Mouse (Mus musculus): ENCODE results near the gene Ccdc18. TPM values are rescaled to one million over a fixed set of nuclear protein-coding genes. Genes with fewer than 3 reads are reported as not detected.
"Not testable (repeated sequence)": the region's sequence is repeated elsewhere in the genome, so short reads cannot be mapped to it uniquely, and the experiment has no call there.

Ccdc18 gene
- total RNA-seq, 2 experiments from 2014 or later, result 2.2 to 2.6 TPM

DNA sequence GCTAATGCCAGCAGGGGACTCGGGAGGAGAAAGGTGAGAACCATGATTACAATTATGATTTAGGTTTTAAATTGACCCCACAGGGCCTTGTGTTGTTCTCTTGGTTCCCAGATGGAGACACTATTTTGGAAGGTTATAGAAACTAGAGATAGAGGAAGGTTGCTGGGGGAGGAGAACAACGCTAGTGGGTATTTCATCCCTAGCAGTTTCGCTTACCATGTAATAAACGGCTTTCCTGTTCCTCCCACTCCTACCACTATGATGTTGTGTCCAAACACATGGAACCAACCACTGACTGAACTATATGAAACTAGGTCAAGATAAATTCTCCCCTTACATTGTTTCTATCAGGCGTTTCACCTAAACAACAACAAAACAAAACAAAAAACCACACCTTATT lies 122.6 kb downstream of the Ccdc18 start:
- DNase-seq (ENCODE audit: low spot score in 2 of 2), result no peak

DNA sequence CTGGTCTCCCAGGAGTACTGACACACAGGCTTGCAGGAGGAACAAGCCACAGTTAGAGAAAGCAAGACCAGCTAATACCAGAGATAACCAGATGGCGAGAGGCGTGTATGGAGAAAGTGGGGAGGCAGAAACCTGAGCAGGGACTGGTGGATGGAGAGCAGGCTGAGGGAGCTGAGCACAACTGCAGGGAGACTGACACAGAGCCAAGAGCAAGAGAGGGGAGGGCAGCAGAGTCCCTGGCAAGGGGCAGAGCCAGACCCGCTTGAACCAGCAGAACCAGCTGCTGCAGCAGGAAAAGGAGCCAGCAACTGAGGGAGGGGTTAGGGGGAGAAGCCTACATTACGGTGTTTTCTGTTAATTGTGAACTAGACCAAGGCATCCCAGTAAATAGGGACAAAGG lies 130.0 kb downstream of the Ccdc18 start:
- DNase-seq (ENCODE audit: low spot score in 2 of 2), result peak in 1 of 2 experiments; percentile 27

DNA sequence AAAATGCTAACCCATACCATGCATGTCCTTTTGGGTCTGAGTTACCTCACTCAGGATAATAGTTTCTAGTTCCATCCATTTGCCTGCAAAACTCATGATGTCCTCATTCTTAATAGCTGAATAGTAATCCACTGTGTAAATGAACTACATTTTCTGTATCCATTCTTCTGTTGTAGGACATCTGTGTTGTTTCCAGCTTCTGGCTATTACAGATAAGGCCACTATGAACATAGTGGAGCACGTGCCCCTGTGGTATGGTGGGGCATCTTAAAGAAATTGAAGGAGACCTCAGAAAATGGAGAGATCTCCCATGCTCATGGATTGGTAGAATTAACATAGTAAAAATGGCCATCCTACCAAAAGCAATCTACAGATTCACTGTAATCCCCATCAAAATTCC lies 131.1 kb downstream of the Ccdc18 start:
- not testable (repeated sequence) for DNase-seq (ENCODE audit: low spot score in 2 of 2)

DNA sequence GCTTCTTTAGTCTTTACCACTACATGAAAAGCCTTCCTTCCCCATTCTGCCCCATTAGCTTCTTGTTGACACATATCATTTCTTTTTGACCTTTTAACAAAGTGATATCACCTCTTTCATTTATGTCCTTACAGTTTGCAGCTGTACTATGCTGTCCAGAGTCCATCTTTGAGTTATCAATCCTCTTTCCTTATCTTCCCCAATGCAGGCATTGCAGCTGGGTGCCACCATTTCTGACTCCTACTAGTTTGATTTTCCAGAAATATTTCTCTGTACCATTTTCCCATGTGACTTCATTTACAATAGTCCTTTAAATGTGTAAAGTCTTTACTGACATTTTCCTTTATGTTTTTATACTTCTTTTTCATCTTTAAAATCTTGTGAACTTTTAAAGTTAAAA lies 134.3 kb downstream of the Ccdc18 start:
- no peak for DNase-seq (ENCODE audit: low spot score in 2 of 2)

DNA sequence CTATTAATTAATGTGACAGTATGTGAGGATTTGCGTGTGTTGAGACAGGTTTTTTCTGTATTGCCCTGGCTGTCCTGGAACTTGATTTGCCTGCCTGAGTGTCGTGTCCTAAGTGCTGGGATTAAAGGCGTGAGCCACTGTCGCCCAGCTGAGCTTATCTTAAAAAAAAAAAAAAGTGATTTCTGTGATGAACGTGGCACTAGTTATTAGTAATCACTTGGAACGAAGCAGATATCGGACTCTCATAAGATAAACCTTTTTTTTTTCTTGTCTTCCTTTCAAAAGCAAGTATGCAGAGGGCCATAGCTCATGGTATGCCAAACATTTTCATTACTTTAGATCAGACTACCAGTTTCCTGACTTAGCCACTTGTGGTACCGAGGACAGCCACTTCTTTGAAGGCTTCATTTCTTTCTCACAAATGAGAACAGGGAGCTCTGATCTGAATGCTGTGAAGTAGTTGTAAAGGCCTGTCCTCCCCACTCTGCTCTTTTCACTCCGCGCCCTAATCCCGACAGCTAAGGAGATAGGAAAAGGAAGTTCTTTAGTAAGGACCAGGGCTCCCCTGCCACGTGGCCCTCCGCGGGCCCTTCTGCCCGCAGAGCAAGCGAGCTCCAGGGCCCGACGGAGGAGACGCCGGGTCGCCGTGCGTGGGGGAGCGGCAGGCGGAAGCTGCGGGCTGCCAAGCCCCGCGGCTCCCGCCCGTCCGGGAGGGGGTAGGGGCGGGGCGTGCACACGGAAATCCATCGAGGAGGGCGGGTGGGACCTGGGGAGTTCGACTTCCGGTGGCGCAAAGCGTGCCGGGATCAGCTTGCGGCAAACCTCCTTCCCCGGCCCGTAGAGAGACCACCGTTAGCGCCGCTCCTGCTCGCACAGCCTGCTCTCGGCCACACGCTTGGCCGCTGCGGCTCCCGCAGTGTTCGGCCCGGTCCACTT lies 135.7 kb downstream of the Ccdc18 start, which contains the start of gene Dr1:
Dr1 (plus strand) TSS at position 771 of the 936 bp plus-strand sequence.
- DNase-seq (ENCODE audit: low spot score in 2 of 2), result peak; percentile 79 to 87

DNA sequence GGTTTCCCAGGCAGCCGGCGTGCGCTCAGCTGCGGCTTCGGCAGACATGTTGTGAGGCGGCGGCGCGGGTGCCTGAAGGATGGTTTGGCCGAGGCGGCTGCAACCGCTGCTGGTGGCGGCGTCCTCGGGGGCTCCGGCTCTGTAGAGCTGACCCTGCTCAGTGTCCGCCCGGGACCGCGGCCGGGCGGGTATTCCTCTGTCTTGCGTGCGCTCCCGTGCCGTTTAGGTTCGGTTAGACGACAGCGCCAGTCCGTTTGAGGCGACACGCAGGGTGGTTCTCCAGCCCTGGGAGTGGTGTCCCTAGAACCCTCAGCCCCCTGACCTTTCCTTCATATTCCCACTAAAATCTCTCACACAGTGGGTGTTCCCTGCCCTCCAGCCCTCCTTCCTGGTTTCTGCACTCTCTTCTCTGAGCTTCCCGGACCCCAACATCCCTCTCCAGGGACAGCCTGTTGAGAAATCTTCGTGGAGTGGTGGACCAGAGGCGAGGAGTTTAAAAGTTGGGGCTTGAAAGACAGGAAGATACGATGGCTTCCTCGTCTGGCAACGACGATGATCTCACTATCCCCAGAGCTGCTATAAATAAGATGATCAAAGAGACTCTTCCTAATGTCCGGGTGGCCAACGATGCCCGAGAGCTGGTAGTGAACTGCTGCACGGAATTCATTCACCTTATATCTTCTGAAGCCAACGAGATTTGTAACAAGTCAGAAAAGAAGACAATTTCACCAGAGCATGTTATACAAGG lies 136.6 kb downstream of the Ccdc18 start:
- DNase-seq (ENCODE audit: low spot score in 2 of 2), result peak in 1 of 2 experiments; percentile 18

DNA sequence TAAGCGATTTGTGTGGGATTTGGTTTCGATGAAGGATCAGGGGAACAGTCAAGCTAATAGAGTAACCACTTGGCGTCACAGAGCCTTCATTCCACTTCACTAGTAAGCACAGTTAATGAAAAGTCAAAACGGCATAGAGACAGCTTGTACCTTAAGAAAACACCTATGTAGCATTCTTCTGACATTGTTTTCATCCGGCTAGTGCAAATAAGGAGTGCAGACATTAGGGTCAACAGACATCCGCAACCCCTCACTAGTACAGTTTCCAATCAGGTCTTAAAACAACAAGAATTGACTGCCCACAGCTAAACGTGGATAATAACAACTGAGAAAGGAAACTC lies 137.1 kb downstream of the Ccdc18 start:
- no peak for DNase-seq (ENCODE audit: low spot score in 2 of 2)

DNA sequence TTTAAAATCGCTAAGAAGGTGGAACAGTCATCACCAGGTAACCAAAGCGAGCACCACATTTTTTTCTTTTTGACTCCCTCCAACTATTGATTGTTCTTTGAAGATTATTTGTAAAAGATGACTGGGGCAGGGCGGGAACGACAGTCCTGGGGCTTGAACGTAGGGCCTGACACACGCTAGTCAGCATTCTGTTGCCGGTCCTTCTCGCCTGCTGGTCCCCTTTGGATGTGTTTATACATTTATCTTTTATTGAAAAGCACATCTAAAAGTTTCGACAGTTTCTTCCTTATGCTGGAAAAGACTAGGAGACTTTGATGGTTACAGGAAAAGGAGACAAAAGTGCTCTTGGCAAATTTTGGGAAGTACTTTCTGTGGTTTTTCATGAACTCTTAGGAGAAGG lies 137.7 kb downstream of the Ccdc18 start:
- no peak for DNase-seq (ENCODE audit: low spot score in 2 of 2)

DNA sequence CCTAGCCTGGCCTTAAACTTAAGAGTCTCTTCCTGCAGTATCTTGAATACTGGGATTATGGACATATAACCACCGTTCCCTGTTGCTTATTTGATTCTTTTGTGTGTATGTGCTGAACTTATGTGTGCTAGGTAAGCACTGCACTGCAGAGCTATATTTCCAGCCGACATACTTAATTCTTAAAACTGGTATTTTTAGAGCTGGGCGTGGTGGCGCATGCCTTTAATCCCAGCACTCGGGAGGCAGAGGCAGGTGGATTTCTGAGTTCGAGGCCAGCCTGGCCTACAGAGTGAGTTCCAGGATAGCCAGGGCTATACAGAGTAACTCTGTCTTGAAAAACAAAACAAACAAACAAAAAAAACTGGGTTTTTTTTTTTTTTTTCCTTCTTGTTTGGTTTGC lies 138.7 kb downstream of the Ccdc18 start:
- DNase-seq (ENCODE audit: low spot score in 2 of 2), result not testable (repeated sequence)

Other genes starting within 250 kb of the Ccdc18 start
- 10 to 100 TPM; 71.1 to 82.8 TPM for gene Rpl5, start 232.4 kb upstream of the Ccdc18 start, total RNA-seq (2021)
- gene Fam69a, start 145.8 kb upstream of the Ccdc18 start, total RNA-seq (2021), result 10 to 100 TPM; 40.2 to 49.6 TPM
- 10 to 100 TPM; 32.2 to 39.2 TPM for gene Mtf2, start 67.2 kb upstream of the Ccdc18 start, total RNA-seq (2021)
- 10 to 100 TPM; 17.3 to 20.3 TPM for gene Tmed5, start 255 bp upstream of the Ccdc18 start, total RNA-seq (2021)
- gene Dr1, start 136.0 kb downstream of the Ccdc18 start, total RNA-seq (2021), result 10 to 100 TPM; 26.8 to 28.6 TPM
- 1 to 10 TPM; 4.7 to 5.6 TPM for gene Pigg, start 179.7 kb downstream of the Ccdc18 start, total RNA-seq (2021)
- gene Gm42517, start 235.0 kb downstream of the Ccdc18 start, total RNA-seq (2021), result under 1 TPM; 0.15 to 0.18 TPM

All from gastrocnemius, postnatal 4 days (tissue).